In genomic region chr5:124032001-124032508, GRCm38 (mm10) we compare ENCODE assay signal across 8 mouse cellular contexts. TPM values are rescaled to one million over a fixed set of nuclear protein-coding genes. Genes with fewer than 3 reads are reported as not detected.
DNase-seq lines count a peak whose midpoint lies in the region; ATAC-seq and TF ChIP-seq lines count a peak whose summit lies in the region.

Vps37b (minus strand) TSS chr5:124032270.

- H3K4me1 ChIP-seq in hindbrain, embryonic 12.5 days: peaks cover 43% of the 10 kb centered on the region
- peaks cover 9% of the 10 kb centered on the region; the same call in 1 of the 2 replicates for H3K4me1 ChIP-seq in lung, postnatal 0 days (ENCODE audit: insufficient read depth, low read depth, low read length)

- H3K9me3 ChIP-seq in hindbrain, embryonic 12.5 days (replicated peaks): no peaks in the 10 kb centered on the region
- H3K9me3 ChIP-seq in lung, postnatal 0 days (ENCODE audit: low read length): no peaks in the 10 kb centered on the region

- peak within 1 kb of the TSS; percentile 80 for H3K4me2 ChIP-seq in hindbrain, embryonic 12.5 days (replicated peaks)
- H3K4me2 ChIP-seq in lung, postnatal 0 days (replicated peaks; ENCODE audit: low read depth, low read length): peak within 1 kb of the TSS; percentile 81

- TF ChIP-seq EP300 in lung, postnatal 0 days (IDR thresholded peaks at IDR 0.05): 0 out of 2 replicates have a peak, but pooled peaks have one; percentile 36

- peak within 1 kb of the TSS; percentile 94 for H3K4me3 ChIP-seq in hindbrain, embryonic 12.5 days
- peak within 1 kb of the TSS; percentile 92 for H3K4me3 ChIP-seq in lung, postnatal 0 days (ENCODE audit: low read depth, low read length)

- H3K9ac ChIP-seq in hindbrain, embryonic 12.5 days: peak within 1 kb of the TSS; percentile 99
- peak within 1 kb of the TSS; percentile 87 for H3K9ac ChIP-seq in lung, postnatal 0 days (replicated peaks; ENCODE audit: low read depth)

- 0 out of 2 replicates have a peak, but pooled peaks cover 9% of the 10 kb centered on the region for H3K36me3 ChIP-seq in hindbrain, embryonic 12.5 days
- no peaks in the 10 kb centered on the region for H3K36me3 ChIP-seq in lung, postnatal 0 days (ENCODE audit: insufficient read depth, low read length)

- no peaks in the 10 kb centered on the region for H3K27me3 ChIP-seq in hindbrain, embryonic 12.5 days
- H3K27me3 ChIP-seq in lung, postnatal 0 days (replicated peaks; ENCODE audit: insufficient read depth, low read length): no peaks in the 10 kb centered on the region

- peak; percentile 69 for ATAC-seq in hindbrain, embryonic 12.5 days (ENCODE audit: low FRiP score)
- peak; percentile 89 for ATAC-seq in lung, postnatal 0 days

- WGBS in hindbrain, embryonic 12.5 days: under 1% methylated on average over 51 of the region's 52 CpGs
- WGBS in lung, postnatal 0 days: 1% methylated on average over 52 of the region's 52 CpGs

- no peak for TF ChIP-seq CTCF in lung, postnatal 0 days (IDR thresholded peaks at IDR 0.05)

- H3K27ac ChIP-seq in hindbrain, embryonic 12.5 days: peak within 1 kb of the TSS; percentile 95
- peak within 1 kb of the TSS; percentile 95 for H3K27ac ChIP-seq in lung, postnatal 0 days (ENCODE audit: low read length)

- DNase-seq in R1 (ENCODE audit: low read depth, low spot score): peak; percentile 91
- peak; percentile 97 to 98 for DNase-seq in cerebellum, postnatal 14 days
- peak; percentile 82 to 86 for DNase-seq in frontal cortex, postnatal 14 days (ENCODE audit: low spot score in 2 of 2)
- peak; percentile 93 to 95 for DNase-seq in layer of hippocampus, postnatal 10 days (ENCODE audit: low spot score in 2 of 2)
- DNase-seq in lung, postnatal 0 days (ENCODE audit: low spot score): peak; percentile 93
- peak; percentile 71 for DNase-seq in ovary, postnatal 10 days (ENCODE audit: low spot score)
- DNase-seq in thymus, postnatal 10 days (ENCODE audit: low spot score in 2 of 2): peak; percentile 80 to 90

RNA-seq across cellular contexts. Expression of gene Vps37b, which starts in this region (rescaled TPM):
- 70.8 and 78.6 TPM in 2 replicates for polyA plus RNA-seq in hindbrain, embryonic 12.5 days (2016; fragmentation: Nextera tagmentation; extraction: Ambion mirVana)
- 10 to 100 TPM; 38.4 to 41.6 TPM for total RNA-seq in layer of hippocampus, postnatal 10 days (2021)
- 28.5 and 31.0 TPM in 2 replicates for polyA plus RNA-seq in lung, postnatal 0 days (2015; fragmentation: Nextera tagmentation; extraction: Ambion mirVana)

Comparison
In these comparisons a context has a peak if more than half of its experiments do, and no peak if none do; other contexts are left out.
1. Peak in every context shown above with its lines: DNase-seq, ATAC-seq, H3K4me3 ChIP-seq and H3K27ac ChIP-seq.